Mouse (Mus musculus): ENCODE data around the gene Cacna1d.

Cacna1d gene

DNA sequence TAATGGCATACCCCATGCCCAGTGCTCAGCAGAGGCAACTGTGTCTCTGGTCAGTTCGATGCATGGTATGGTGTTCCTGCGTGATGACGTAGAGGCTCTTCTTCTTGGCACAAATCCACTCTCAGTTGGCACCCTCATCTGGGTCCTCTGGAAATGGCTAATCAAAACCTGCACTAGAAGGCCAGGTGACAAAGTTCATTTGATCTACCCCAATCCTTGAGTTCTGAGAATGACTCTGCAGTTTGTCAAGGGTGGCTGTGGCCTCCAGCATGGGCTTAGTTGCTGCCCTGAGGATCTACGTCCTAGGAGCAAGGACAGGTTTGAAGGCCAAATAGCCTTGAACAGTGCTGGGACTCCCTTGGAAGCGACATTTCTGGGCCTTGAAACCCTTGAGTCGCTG is 472.4 kb downstream of the Cacna1d start:
- no peak for DNase-seq (ENCODE audit: low spot score)

DNA sequence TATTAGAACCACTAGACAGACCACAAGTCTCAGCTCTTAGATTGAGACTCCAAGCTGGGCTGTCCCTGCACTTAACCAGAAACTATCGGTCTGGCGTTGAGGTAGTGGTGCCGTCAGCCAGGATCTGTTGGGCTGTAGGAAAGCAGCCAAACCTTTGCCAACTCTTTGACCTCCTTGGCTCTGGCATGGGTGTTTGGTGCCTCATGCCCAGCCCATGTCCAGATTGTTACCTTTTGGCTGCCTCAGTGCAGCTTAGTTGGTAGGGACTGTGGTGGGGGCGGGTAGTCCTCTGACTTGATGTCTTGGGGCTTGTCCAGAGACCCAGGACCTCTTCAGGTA is 472.8 kb downstream of the Cacna1d start:
- no peak for DNase-seq (ENCODE audit: low spot score)

DNA sequence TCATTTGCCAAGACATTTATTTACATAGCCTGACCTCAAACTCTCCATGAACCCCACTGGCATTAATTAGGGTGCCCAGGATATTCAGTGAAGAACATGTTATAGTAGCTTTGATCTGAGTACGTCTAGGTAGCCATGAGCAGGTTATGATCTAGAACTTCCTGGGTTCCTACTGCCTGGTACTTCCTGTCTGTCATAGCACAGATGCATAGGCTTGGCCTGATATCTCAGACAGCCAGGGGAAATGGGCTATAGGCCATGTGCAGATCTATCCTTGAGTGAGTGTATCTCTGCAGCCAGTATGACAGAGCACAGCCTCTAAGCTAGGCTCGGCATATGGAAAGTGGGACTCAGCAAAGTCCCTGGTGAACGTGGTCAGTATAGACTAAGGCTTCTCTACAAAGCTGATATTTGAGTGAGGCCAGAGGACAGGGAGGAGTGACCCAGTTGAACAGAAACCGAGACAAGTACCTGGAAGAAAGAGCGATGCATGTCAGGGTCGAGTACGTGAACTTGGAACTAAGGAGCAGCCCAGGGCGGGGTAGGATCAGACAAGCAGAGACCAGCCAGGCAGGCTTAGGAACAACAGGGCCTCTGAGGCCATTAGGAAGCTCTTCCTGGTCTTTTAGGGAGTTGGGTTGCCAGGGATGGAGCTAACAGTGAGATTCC is 473.3 kb downstream of the Cacna1d start:
- DNase-seq (ENCODE audit: low spot score): no peak

DNA sequence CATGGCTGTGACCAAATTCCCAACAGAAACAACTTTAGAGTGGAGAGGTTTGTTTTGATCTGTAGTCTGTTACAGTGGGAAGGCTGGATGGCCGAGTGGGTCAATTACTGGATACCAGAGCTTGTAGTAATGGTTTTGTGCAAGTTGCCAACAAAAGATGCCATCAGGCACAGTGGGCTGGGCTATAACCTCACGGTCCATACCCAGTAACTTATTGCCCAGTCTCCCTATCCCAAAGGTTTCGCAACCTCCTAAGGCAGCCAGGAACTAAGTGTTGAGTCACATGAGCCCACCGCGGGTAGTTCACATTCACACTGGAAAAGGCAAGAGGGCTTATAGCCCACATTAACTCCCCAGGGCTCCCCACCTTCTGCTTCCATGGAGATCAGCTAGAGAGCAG is 474.6 kb downstream of the Cacna1d start:
- no peak for DNase-seq (ENCODE audit: low spot score)

DNA sequence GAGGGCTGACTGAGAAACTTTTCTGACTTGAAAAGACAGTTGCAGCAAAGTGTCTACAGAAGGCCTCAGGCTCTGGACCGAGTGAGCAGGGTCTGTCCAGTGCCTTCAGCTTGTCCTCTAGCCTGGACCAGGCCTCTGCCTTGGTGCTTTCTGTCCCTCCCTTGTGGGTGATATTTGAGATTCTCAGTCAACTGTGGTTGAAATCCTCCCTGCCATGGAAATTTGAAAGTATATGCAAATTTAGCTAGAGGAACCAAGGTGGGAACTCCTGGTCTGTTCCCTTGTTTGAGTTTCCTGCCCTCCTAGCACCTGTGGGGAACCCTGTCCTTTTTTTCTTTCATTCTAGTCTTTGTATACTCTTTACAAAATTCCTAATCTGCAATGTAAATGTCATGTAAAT is 476.2 kb downstream of the Cacna1d start:
- DNase-seq (ENCODE audit: low spot score): no peak

DNA sequence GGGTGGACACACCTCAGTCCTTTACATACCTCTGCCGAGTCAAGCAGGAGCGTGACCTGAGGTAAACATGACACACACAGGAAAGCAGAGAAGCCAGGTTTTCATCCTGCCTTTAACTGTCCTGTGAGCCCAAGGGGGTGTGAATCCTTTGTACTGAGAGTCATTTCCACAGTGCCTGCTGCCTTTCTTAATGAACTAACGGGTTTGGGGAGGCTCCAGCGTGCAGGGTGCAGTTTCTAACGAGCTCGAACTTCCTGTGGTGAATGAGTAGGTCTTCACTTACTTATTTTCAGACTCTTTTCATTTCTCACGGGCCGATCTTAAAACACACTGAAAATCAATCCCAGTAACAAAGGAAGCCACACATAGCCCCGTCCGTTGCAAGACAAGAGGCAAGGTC is 476.8 kb downstream of the Cacna1d start:
- DNase-seq (ENCODE audit: low spot score): no peak

DNA sequence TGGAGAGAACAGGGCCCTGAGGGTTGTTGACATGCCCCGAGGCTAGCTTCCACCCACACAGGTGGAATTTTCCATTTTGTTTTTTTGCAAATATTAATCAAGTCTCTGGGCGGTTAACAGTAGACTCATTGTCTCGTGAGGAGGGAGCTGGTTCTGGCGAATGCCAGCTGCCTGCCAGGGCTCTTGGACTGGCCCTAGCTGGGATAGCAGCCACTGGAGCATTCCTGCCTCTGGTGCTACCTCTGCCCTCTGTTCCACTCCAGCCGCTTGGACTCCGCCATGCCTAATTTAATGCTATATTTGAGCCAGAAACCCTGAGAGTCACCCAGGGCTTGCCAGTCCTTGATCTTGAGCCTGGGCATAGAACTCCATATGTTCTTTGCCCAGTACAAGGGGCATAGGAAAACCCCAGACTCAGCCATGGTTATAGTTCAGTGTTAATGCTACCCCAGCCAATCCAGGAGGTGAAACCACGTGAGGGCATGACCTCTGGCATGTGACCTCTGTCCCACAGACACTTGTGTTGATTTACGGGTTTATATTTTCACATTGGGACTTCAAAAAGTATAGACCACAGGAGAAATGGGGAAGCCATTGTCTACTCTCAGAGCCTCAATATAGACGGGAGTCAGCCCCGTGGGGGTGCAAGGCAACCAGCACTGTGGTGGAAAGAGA is 479.2 kb downstream of the Cacna1d start:
- peak; percentile 35 for DNase-seq (ENCODE audit: low spot score)

DNA sequence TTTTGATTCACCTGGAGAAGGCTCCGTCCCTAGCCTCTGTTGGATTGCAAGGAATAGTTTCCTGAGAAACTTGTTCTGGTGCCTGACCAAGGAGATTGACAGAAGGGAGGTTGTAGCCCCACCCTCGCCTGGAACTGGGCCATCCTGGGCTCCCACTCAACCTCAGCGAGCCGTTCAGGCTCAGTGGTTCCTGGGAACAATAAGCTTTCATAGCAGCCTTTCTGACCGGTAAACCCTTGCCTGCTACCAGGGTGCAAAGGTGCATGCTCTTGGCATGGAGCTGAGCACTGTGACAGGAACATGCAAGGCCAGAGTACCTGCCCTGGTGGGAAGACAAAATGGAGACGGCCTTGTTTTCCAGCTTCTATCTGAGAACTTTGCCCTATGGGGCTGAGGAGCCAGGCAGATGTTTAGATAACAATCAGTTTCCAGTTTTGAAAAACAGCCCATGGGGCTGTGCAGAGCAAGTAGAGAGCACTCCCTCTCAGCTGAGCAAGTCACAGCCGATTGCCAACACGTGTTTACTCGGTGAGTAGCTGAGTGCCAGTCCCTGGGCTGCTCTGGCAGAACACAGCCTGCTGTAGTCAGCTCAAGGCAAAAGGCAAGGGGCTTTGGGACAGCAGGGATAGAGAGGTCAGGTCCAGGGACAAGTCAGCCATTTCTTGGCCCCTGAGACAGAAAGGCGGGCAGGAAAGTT is 481.2 kb downstream of the Cacna1d start:
- peak; percentile 54 for DNase-seq (ENCODE audit: low spot score)

DNA sequence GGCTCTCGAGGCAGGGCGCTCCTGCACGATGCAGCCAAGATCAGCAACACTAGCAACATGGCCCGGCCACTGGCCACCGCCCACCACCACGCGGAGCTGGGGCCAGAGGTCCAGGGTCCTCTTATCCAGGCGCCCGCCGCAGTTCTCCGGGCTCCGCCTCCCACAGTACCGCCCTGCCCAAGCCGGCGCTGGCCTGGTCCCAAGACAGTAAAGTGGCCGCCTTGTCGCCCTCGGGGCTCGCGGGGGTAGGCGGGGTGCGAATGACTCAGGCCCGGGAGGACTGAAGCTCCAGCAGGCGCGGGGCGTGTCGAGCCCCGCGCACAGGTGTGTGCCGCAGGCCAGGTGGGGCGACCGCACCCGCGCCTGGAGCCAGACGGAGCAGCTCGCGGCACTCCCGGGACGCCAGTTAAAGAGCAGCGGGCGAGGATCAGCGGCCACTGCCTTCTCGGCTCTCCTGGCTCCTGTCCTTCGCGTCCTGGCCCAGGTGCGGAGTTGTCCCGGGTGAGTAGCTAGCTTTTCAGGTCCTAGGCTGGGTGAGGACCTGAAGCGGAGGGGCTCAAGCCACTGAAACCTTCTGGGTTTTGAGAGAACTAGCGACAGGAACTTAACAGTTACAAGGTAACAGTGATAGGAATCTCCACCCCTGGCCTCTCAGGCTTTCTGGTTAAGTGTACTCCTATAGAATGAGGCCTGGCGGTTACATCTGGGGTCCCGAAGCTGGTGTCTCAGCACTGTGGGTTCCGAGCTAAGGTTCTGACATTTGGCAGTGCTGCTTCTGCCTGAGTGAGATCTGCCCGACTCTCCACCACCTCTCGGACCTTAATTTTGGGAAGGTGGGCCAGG is 482.3 kb downstream of the Cacna1d start, which contains the start of the genes Il17rb and Chdh:
Gene Il17rb (minus strand): TSS at position 164 of the 843 bp plus-strand sequence.
Gene Chdh (plus strand): TSS at position 291 of the 843 bp plus-strand sequence.
- DNase-seq (ENCODE audit: low spot score): peak; percentile 49

DNA sequence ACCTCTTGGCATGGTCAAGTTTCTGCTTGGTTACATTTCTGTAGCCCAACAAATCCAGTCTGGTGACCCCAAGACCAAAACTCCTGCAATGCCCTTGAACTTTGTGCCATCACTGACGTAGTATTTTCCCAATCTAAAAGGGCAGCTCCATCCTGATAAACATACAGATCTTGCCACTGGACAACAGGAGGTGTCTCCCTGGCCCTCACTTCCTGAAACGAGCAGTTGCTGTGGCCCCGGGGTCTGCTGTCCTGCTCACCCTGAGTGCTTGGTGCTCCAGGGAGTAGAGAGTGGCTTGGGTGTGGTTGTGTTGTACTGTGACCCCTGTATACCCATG is 491.8 kb downstream of the Cacna1d start:
- no peak for DNase-seq (ENCODE audit: low spot score)

DNA sequence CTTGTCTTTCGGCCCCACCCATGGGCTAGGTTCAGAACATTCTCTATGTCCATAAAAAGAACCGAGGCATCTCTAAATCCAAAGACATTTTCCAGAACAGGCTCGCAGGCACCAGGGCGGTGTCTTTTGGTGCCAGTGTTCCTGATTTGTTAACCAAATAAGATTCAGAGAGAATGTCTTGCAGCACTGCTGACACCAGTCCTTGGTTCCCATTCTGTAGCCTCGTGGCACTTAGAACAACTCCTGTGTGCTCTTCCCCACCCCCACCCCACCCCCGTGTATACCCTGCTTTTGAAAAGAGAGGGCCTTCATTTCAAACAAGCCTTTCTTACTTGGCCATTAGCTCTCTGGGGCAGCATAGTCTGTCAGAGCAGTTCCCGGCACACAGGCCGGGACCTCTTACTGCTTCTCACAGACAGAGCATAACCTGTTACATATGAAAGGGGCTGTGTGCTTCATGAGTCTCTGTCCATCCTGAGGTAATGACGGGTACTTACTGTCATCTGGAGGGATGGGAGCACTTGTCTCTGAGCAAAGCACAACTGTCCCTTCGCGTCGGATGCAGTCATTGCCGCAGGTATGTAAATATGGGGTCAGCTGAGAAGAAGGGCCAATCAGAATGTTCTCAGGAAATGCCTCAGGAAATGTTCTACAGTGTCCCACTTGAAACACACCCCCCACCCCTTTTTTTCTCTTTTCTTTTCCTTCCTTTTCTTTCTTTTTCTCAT is 492.3 kb downstream of the Cacna1d start:
- no peak for DNase-seq (ENCODE audit: low spot score)

DNA sequence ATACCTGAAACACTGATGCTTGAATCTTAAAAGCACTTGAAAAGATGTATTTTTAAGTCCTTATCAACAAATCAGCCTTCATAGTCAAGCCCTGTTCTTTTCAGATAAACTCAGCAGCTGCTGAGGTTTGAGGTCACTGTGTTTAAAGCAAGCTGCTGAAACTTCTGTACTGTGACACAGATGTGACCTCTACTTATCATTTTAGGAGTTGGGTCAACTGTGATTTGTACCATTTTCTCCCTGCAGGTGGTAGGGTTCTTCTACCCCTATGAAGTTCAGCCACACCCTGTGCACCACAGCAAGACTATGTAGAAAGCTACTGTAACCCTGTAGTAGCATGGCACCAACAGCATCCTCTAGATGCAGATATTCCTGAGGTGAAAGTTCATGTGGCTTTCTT is 493.9 kb downstream of the Cacna1d start:
- DNase-seq (ENCODE audit: low spot score): no peak

DNA sequence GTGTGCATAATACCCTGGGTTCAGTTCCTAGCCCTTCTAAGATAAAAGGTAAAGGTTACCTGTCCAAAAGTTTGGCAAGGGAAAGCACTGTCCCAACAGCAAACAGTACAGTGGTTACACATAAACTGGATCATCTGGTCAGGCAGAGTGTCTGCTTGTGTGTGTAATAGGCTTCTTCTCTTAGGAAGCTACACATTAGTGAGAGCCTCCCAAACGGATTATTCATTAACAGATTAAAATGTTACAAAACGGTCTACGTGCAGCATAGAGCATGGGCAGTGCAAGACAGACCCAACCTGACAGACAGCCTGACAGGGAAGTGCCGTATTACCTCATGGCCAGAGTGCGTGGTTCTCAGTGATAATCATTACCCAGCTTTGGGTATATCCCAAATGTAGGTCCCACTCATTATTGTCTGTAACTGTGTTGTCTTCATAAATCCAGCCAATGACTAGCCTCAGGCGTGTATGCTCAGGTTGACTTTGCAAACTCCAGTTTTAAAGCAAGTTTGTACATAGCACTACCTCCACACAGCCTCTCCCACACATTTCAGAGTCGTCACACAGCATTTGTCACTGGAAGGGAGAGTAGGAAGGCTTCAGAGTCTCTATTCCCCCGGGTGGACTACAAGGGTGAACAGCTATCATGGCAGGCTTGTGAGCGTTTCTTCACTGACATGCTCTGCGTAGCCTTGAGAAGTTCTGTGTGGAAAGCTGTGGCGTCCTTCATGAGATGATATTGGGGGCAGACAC is 495.1 kb downstream of the Cacna1d start:
- DNase-seq (ENCODE audit: low spot score): no peak

DNA sequence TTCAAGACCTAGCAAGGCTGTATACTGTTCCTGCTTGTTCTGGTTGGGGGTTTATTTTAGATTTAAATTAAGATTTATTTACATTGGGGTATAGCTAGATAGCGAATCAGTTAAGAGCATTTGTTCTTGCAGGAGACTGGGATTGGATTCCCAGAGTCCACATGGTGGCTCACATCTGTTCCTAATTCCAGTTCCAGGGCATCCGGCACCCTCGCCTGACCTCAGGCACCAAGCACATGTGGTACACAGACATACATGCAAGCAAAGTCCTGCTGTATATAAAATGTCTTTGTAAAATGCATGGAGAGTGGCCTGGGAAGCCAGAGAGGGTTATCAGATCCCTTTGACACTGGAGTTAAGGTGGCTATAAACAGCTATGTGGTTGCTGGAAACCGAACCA is 496.3 kb downstream of the Cacna1d start:
- no peak for DNase-seq (ENCODE audit: low spot score)
